Mouse (Mus musculus): ENCODE results near the gene Nsun5.

The Nsun5 gene

GRCm38 (mm10) chr5:135375167-135375566, 5.4 kb downstream of the Nsun5 start:
- DNase-seq (ENCODE audit: low spot score): peak; percentile 14

- no peak for DNase-seq (ENCODE audit: low spot score)
Measured at GRCm38 (mm10) chr5:135376341-135376740, 6.6 kb downstream of the Nsun5 start.

- DNase-seq (ENCODE audit: low spot score): no peak
Measured at GRCm38 (mm10) chr5:135380681-135381080, 10.9 kb downstream of the Nsun5 start.

- DNase-seq (ENCODE audit: low spot score): no peak
Measured at GRCm38 (mm10) chr5:135381356-135381925, 11.7 kb downstream of the Nsun5 start.

- DNase-seq (ENCODE audit: low spot score): no peak
Measured at GRCm38 (mm10) chr5:135382746-135383145, 13.0 kb downstream of the Nsun5 start.

- no peak for DNase-seq (ENCODE audit: low spot score)
Measured at GRCm38 (mm10) chr5:135383771-135384170, 14.0 kb downstream of the Nsun5 start.

- DNase-seq (ENCODE audit: low spot score): peak; percentile 79
Measured at GRCm38 (mm10) chr5:135394004-135394823, 24.5 kb downstream of the Nsun5 start, which contains the start of gene Pom121. TSS of gene Pom121 (minus strand) at chr5:135394546.

GRCm38 (mm10) chr5:135395826-135396225, 26.1 kb downstream of the Nsun5 start:
- DNase-seq (ENCODE audit: low spot score): peak; percentile 30

GRCm38 (mm10) chr5:135399382-135399781, 29.6 kb downstream of the Nsun5 start:
- no peak for DNase-seq (ENCODE audit: low spot score)

GRCm38 (mm10) chr5:135400244-135400643, 30.5 kb downstream of the Nsun5 start:
- peak; percentile 74 for DNase-seq (ENCODE audit: low spot score)

- no peak for DNase-seq (ENCODE audit: low spot score)
Measured at GRCm38 (mm10) chr5:135404623-135405022, 34.9 kb downstream of the Nsun5 start.

- no peak for DNase-seq (ENCODE audit: low spot score)
Measured at GRCm38 (mm10) chr5:135405437-135405836, 35.7 kb downstream of the Nsun5 start.

GRCm38 (mm10) chr5:135408114-135408513, 38.4 kb downstream of the Nsun5 start:
- no peak for DNase-seq (ENCODE audit: low spot score)

GRCm38 (mm10) chr5:135410266-135410665, 40.5 kb downstream of the Nsun5 start:
- DNase-seq (ENCODE audit: low spot score): no peak
